Mouse (Mus musculus) ES-Bruce4 (cell line): ENCODE measurements around the gene Dnah3. TPM values are rescaled to one million over a fixed set of nuclear protein-coding genes. Genes with fewer than 3 reads are reported as not detected.

ENCODE experiments used
- H3K27ac ChIP-seq: 2 replicates; pipeline ENCODE4 v1.5.1; 2012; ENCODE audit warnings: low read length, inconsistent platforms; ENCODE audit not compliant: insufficient read depth
- H3K27me3 ChIP-seq: 2 replicates; pipeline ENCODE4 v1.6.1; 2012; ENCODE audit warnings: mild to moderate bottlenecking, low read length, inconsistent platforms; ENCODE audit not compliant: control insufficient read depth, poor library complexity, insufficient read depth, severe bottlenecking
- H3K36me3 ChIP-seq: 2 replicates; pipeline ENCODE4 v1.6.1; 2012; ENCODE audit warnings: inconsistent platforms, mild to moderate bottlenecking, low read length, moderate library complexity; ENCODE audit not compliant: control insufficient read depth, poor library complexity, insufficient read depth, severe bottlenecking
- H3K4me1 ChIP-seq: one replicate; pipeline ENCODE4 v1.8.1; 2011; ENCODE audit warnings: low read length; ENCODE audit not compliant: control insufficient read depth, insufficient read depth
- H3K4me3 ChIP-seq: 2 replicates; pipeline ENCODE4 v1.5.1; 2011; ENCODE audit warnings: low read depth, mild to moderate bottlenecking, low read length
- H3K9ac ChIP-seq: 2 replicates; pipeline ENCODE4 v1.6.1; 2012; ENCODE audit warnings: low read depth, mild to moderate bottlenecking, inconsistent platforms; ENCODE audit not compliant: poor library complexity, severe bottlenecking
- H3K9me3 ChIP-seq: replicated peaks from 2 replicates; pipeline ENCODE4 v1.6.1; 2012; ENCODE audit warnings: mild to moderate bottlenecking, low read length, inconsistent platforms; ENCODE audit not compliant: control insufficient read depth, poor library complexity, insufficient read depth, severe bottlenecking
- CTCF ChIP-seq: IDR thresholded peaks from one replicate; pipeline ENCODE4 v1.8.1; 2011; ENCODE audit warnings: low read depth, low read length
- EP300 ChIP-seq: IDR thresholded peaks from 2 replicates; pipeline ENCODE4 v1.6.1; 2011; ENCODE audit warnings: low read depth, low read length; ENCODE audit not compliant: insufficient read depth
- POLR2A ChIP-seq: IDR thresholded peaks from one replicate; pipeline ENCODE4 v1.8.1; 2011; ENCODE audit warnings: low read length; ENCODE audit not compliant: insufficient read depth
- polyA plus RNA-seq: library from polyadenylated mRNA; stranded (reverse); fragments of >200 nt; gene quantifications from 2 replicates; pipeline ENCODE4 v1.2.4, GENCODE M21; 2011; ENCODE audit warnings: low read depth; ENCODE audit not compliant: missing spikeins, insufficient read depth, insufficient read length

The Dnah3 gene
- polyA plus RNA-seq, 1 experiment = not detected

GRCm38 (mm10) chr7:119960006-119960405 is 135.1 kb downstream of the Dnah3 start:
- no peaks in the 10 kb centered on the region for H3K4me1 ChIP-seq
- H3K4me3 ChIP-seq = no peak overlapping the region
- TF ChIP-seq POLR2A = no peak
- TF ChIP-seq CTCF = no peak
- no peak for TF ChIP-seq EP300

GRCm38 (mm10) chr7:119959491-119959890 is 135.6 kb downstream of the Dnah3 start:
- H3K9me3 ChIP-seq = no peaks in the 10 kb centered on the region
- H3K9ac ChIP-seq = no peak overlapping the region
- TF ChIP-seq POLR2A (no peak), EP300 (no peak), CTCF (no peak)
- no peak overlapping the region for H3K4me3 ChIP-seq
- H3K27ac ChIP-seq = no peak overlapping the region
- H3K27me3 ChIP-seq = no peaks in the 10 kb centered on the region
- H3K4me1 ChIP-seq = no peaks in the 10 kb centered on the region
- H3K36me3 ChIP-seq = no peaks in the 10 kb centered on the region

More at GRCm38 (mm10) chr7:119960006-119960405, 135.1 kb downstream of the Dnah3 start:
- Histone ChIP-seq H3K36me3 (no peaks in the 10 kb centered on the region), H3K27ac (no peak overlapping the region), H3K9me3 (no peaks in the 10 kb centered on the region), H3K9ac (no peak overlapping the region), H3K27me3 (no peaks in the 10 kb centered on the region)

GRCm38 (mm10) chr7:119959091-119959490 is 136.0 kb downstream of the Dnah3 start:
- no peaks in the 10 kb centered on the region for H3K9me3 ChIP-seq
- no peak overlapping the region for H3K27ac ChIP-seq
- H3K27me3 ChIP-seq = no peaks in the 10 kb centered on the region
- TF ChIP-seq POLR2A (no peak), CTCF (no peak), EP300 (no peak)
- no peaks in the 10 kb centered on the region for H3K4me1 ChIP-seq
- H3K9ac ChIP-seq = no peak overlapping the region
- no peaks in the 10 kb centered on the region for H3K36me3 ChIP-seq
- no peak overlapping the region for H3K4me3 ChIP-seq

- Histone ChIP-seq H3K27me3 (no peaks in the 10 kb centered on the region), H3K36me3 (no peaks in the 10 kb centered on the region), H3K27ac (no peak overlapping the region), H3K4me3 (no peak overlapping the region), H3K9ac (no peak overlapping the region), H3K4me1 (no peaks in the 10 kb centered on the region), H3K9me3 (no peaks in the 10 kb centered on the region)
- TF ChIP-seq CTCF (no peak), POLR2A (no peak), EP300 (no peak)
Observed at GRCm38 (mm10) chr7:119957421-119957820, 137.7 kb downstream of the Dnah3 start.

- Histone ChIP-seq H3K27me3 (no peaks in the 10 kb centered on the region), H3K9ac (no peak overlapping the region), H3K4me3 (no peak overlapping the region), H3K9me3 (no peaks in the 10 kb centered on the region), H3K27ac (no peak overlapping the region), H3K36me3 (no peaks in the 10 kb centered on the region), H3K4me1 (no peaks in the 10 kb centered on the region)
- TF ChIP-seq CTCF (no peak), EP300 (no peak), POLR2A (no peak)
Observed at GRCm38 (mm10) chr7:119954047-119954446, 141.0 kb downstream of the Dnah3 start.

GRCm38 (mm10) chr7:119941569-119941968 is 153.5 kb downstream of the Dnah3 start:
- Histone ChIP-seq H3K9ac (no peak overlapping the region), H3K4me3 (no peak overlapping the region), H3K9me3 (no peaks in the 10 kb centered on the region), H3K36me3 (no peaks in the 10 kb centered on the region), H3K4me1 (no peaks in the 10 kb centered on the region), H3K27me3 (no peaks in the 10 kb centered on the region; the same call in 1 of the 2 replicates), H3K27ac (no peak overlapping the region)
- peak; percentile 60 for TF ChIP-seq EP300
- no peak for TF ChIP-seq POLR2A
- TF ChIP-seq CTCF = no peak
